Mouse (Mus musculus) heart, adult 2 months (tissue): ENCODE results near the gene Adamts16. TPM values are rescaled to one million over a fixed set of nuclear protein-coding genes. Genes with fewer than 3 reads are reported as not detected.
"Not testable (repeated sequence)": the region's sequence is repeated elsewhere in the genome, so short reads cannot be mapped to it uniquely, and the experiment has no call there.

Experiments used
- DNase-seq, 2 experiments: peaks; one replicate each; pipeline ENCODE4 v3.0.0; 2021
- H3K27ac ChIP-seq: fragments of 200-600 bp; 2 replicates; pipeline ENCODE4 v1.8.1; 2022
- H3K27me3 ChIP-seq: fragments of 200-500 bp; 2 replicates; pipeline ENCODE4 v1.6.1; 2012; ENCODE audit warnings: mild to moderate bottlenecking, low read length, inconsistent platforms, mixed read lengths; ENCODE audit not compliant: control insufficient read depth, insufficient read depth
- H3K36me3 ChIP-seq: fragments of 200-500 bp; 2 replicates; pipeline ENCODE4 v1.6.1; 2012; ENCODE audit warnings: low read length, inconsistent platforms; ENCODE audit not compliant: control insufficient read depth, insufficient read depth
- H3K4me1 ChIP-seq: fragments of 200-500 bp; 2 replicates; pipeline ENCODE4 v1.6.1; 2011; ENCODE audit warnings: low read length; ENCODE audit not compliant: control insufficient read depth, insufficient read depth
- H3K4me3 ChIP-seq: fragments of 200-600 bp; 2 replicates; pipeline ENCODE4 v1.8.1; 2022
- H3K79me2 ChIP-seq: fragments of 200-500 bp; replicated peaks from 2 replicates; pipeline ENCODE4 v1.6.1; 2012; ENCODE audit warnings: mild to moderate bottlenecking, inconsistent platforms, low read length, moderate library complexity, mixed read lengths; ENCODE audit not compliant: control insufficient read depth, insufficient read depth
- H3K9ac ChIP-seq: fragments of 200-500 bp; 2 replicates; pipeline ENCODE4 v1.6.1; 2012; ENCODE audit warnings: low read depth, mild to moderate bottlenecking, control low read depth, inconsistent platforms, low read length, mixed read lengths
- CTCF ChIP-seq: fragments of 200-600 bp; IDR thresholded peaks from 2 replicates; pipeline ENCODE4 v1.8.1; 2022; ENCODE audit warnings: antibody characterized with exemption, mild to moderate bottlenecking, moderate library complexity
- EP300 ChIP-seq: fragments of 200-500 bp; IDR thresholded peaks from 2 replicates; pipeline ENCODE4 v1.6.1; 2011; ENCODE audit warnings: low read depth, low read length, control low read depth; ENCODE audit not compliant: insufficient read depth
- POLR2A ChIP-seq: fragments of 200-500 bp; IDR thresholded peaks from 2 replicates; pipeline ENCODE4 v1.6.1; 2011; ENCODE audit warnings: mild to moderate bottlenecking, low read depth, low read length, control low read depth; ENCODE audit not compliant: insufficient read depth
- WGBS: fragments of 180-500 bp; shearing (Covaris S2); methylation state at CpG from one replicate; pipeline ENCODE4 v1.1.7; 2018; 5-methylcytosine and 5-hydroxymethylcytosine counted together
- intact Hi-C: fragments of 180-260 bp; cut with DNase I; formaldehyde crosslinking; loops from one replicate; pipeline ENCODE4 v1.15.1; 2025
- polyA plus RNA-seq: library from polyadenylated mRNA; depleted of rRNA; stranded (reverse); fragments of >200 nt; gene quantifications from 2 replicates; pipeline ENCODE4 v1.2.3, GENCODE M21; 2012
- total RNA-seq, 2 experiments: library from RNA; stranded (reverse); gene quantifications; 2 replicates each; pipeline ENCODE4 v1.2.3; 2021

Gene Adamts16
- total and polyA plus RNA-seq, 3 experiments = 0.04 TPM; not detected in 2

- intact Hi-C loops = no loop called here
- Histone ChIP-seq H3K4me3 (no peak overlapping the region), H3K9ac (no peak overlapping the region), H3K4me1 (no peaks in the 10 kb centered on the region), H3K36me3 (no peaks in the 10 kb centered on the region), H3K79me2 (no peaks in the 10 kb centered on the region), H3K27ac (no peak overlapping the region), H3K27me3 (no peaks in the 10 kb centered on the region)
- DNase-seq = no peak
- WGBS = 80% methylated on average over 10 of the region's 10 CpGs
- TF ChIP-seq EP300 (no peak), CTCF (no peak), POLR2A (no peak)
Observed at GRCm38 (mm10) chr13:70876648-70877549, 35.3 kb upstream of the Adamts16 start.

- no peak overlapping the region for H3K27ac ChIP-seq
- 89% methylated on average over 4 of the region's 4 CpGs for WGBS
- intact Hi-C loops = no loop called here
Observed at GRCm38 (mm10) chr13:70875411-70875949, 33.9 kb upstream of the Adamts16 start.

DNA sequence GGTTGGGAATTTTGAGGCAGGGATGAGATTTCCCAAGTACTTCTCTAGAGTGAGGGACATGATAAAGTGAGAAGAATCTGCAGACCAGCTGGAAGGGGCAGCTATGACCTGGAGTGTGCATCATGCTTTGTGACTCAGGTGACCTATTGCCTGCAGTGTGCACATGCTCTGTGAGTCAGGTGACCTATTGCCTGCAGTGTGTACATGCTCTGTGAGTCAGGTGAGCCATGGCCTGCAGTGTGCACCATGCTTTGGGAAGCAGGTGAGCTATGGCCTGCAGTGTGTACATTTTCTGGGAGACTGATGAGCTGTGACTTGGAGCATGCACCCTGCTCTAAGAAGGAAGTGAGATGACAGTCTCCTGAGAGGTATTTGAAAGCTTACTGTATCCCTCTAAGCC lies 33.1 kb upstream of the Adamts16 start:
- H3K79me2 ChIP-seq = no peaks in the 10 kb centered on the region
- no peaks in the 10 kb centered on the region for H3K4me1 ChIP-seq
- H3K9ac ChIP-seq = no peak overlapping the region
- no peak overlapping the region for H3K4me3 ChIP-seq
- TF ChIP-seq POLR2A (no peak), CTCF (no peak), EP300 (no peak)
- DNase-seq = no peak
- no peaks in the 10 kb centered on the region for H3K27me3 ChIP-seq
- H3K27ac ChIP-seq = no peak overlapping the region
- intact Hi-C loops = no loop called here
- H3K36me3 ChIP-seq = no peaks in the 10 kb centered on the region

More at GRCm38 (mm10) chr13:70875411-70875949, 33.9 kb upstream of the Adamts16 start:
- Histone ChIP-seq H3K4me1 (no peaks in the 10 kb centered on the region), H3K4me3 (no peak overlapping the region), H3K79me2 (no peaks in the 10 kb centered on the region), H3K27me3 (no peaks in the 10 kb centered on the region), H3K9ac (no peak overlapping the region), H3K36me3 (no peaks in the 10 kb centered on the region)
- no peak for DNase-seq
- no peak for TF ChIP-seq CTCF
- TF ChIP-seq EP300 = no peak
- no peak for TF ChIP-seq POLR2A

- H3K4me1 ChIP-seq, H3K9ac ChIP-seq, DNase-seq, H3K36me3 ChIP-seq, H3K79me2 ChIP-seq, H3K4me3 ChIP-seq, intact Hi-C loops, H3K27me3 ChIP-seq, H3K27ac ChIP-seq: not testable (repeated sequence)
- 65% methylated on average over 13 of the region's 13 CpGs for WGBS
Observed at GRCm38 (mm10) chr13:70873851-70874250, 32.2 kb upstream of the Adamts16 start.

GRCm38 (mm10) chr13:70871049-70871448 lies 29.4 kb upstream of the Adamts16 start:
- WGBS = 76% methylated on average over 3 of the region's 3 CpGs
- Histone ChIP-seq H3K36me3 (no peaks in the 10 kb centered on the region), H3K4me3 (no peak overlapping the region), H3K27me3 (no peaks in the 10 kb centered on the region), H3K79me2 (no peaks in the 10 kb centered on the region), H3K4me1 (no peaks in the 10 kb centered on the region), H3K9ac (no peak overlapping the region), H3K27ac (no peak overlapping the region)
- TF ChIP-seq EP300 = no peak
- no peak for TF ChIP-seq POLR2A
- no peak for DNase-seq
- intact Hi-C loops = no loop called here

DNA sequence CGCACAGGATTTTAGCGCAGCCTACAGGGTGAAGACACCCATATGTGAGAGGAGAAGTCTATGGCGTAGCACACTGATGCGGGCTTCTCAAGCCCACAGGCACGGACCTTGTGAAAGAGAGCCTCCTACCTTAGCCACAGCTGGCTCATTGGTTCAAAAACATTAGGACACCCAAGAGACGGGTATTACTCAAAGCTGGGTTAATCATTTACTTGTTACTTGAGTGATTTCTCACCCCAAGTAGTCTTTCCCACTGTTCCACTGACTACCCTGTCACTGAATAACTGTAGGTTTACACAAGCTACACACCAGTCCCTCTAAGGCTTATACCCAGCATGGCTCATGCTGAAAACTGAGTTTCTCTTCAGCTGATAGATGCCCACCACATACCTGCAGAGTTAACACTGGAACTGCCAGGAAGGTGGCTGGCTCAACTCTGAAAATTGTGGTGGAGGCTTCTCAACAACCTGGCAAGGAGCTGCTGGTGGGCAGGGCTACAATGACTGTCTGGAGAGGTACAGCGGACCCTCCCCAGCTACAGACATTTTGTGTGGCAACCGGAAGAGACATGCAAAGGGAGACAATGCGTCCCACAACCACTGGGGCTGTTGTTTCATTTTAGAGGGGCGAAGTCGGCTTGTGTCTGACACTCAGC lies 25.5 kb upstream of the Adamts16 start:
- Histone ChIP-seq H3K27ac (no peak overlapping the region), H3K4me1 (no peaks in the 10 kb centered on the region), H3K4me3 (no peak overlapping the region), H3K79me2 (no peaks in the 10 kb centered on the region), H3K36me3 (no peaks in the 10 kb centered on the region), H3K9ac (no peak overlapping the region), H3K27me3 (no peaks in the 10 kb centered on the region)
- TF ChIP-seq CTCF (no peak), EP300 (no peak), POLR2A (no peak)
- WGBS = 91% methylated on average over 11 of the region's 11 CpGs
- intact Hi-C loops = no loop called here
- no peak for DNase-seq
